Mouse (Mus musculus) B cell, adult 2 months (primary cell): ENCODE results near the gene Tnfrsf12a.

Source experiments
- DNase-seq, 2 experiments: peaks; one replicate each; pipeline ENCODE4 v3.0.0; 2022

Tnfrsf12a gene

GRCm38 (mm10) chr17:23677236-23677679 lies at the start of gene Tnfrsf12a:
Tnfrsf12a (minus strand) TSS chr17:23677468.
- peak; percentile 94 to 95 for DNase-seq

GRCm38 (mm10) chr17:23726758-23727142 lies 49.5 kb upstream of the Tnfrsf12a start:
- peak; percentile 34 to 46 for DNase-seq

GRCm38 (mm10) chr17:23725999-23726757 lies 48.9 kb upstream of the Tnfrsf12a start, which contains the start of gene Pkmyt1:
Pkmyt1 (plus strand) TSS chr17:23726336.
- DNase-seq: peak; percentile 98

GRCm38 (mm10) chr17:23725477-23725876 lies 48.2 kb upstream of the Tnfrsf12a start:
- no peak for DNase-seq

- no peak for DNase-seq
Observed at GRCm38 (mm10) chr17:23722376-23723125, 45.3 kb upstream of the Tnfrsf12a start, which contains the start of gene 1520401A03Rik. 1520401A03Rik (minus strand) TSS chr17:23722783.

- DNase-seq: no peak
Observed at GRCm38 (mm10) chr17:23721886-23722285, 44.6 kb upstream of the Tnfrsf12a start.

- DNase-seq: no peak
Observed at GRCm38 (mm10) chr17:23719455-23719854, 42.2 kb upstream of the Tnfrsf12a start.

GRCm38 (mm10) chr17:23717003-23717402 lies 39.7 kb upstream of the Tnfrsf12a start:
- DNase-seq: no peak

- DNase-seq: peak; percentile 89
Observed at GRCm38 (mm10) chr17:23706212-23706611, 28.9 kb upstream of the Tnfrsf12a start.

GRCm38 (mm10) chr17:23705525-23706104 lies 28.3 kb upstream of the Tnfrsf12a start:
- no peak for DNase-seq

- DNase-seq: no peak
Observed at GRCm38 (mm10) chr17:23704741-23705140, 27.5 kb upstream of the Tnfrsf12a start.

GRCm38 (mm10) chr17:23703301-23703700 lies 26.0 kb upstream of the Tnfrsf12a start:
- no peak for DNase-seq

- DNase-seq: peak; percentile 85
Observed at GRCm38 (mm10) chr17:23700079-23700478, 22.8 kb upstream of the Tnfrsf12a start.

- peak in 1 of 2 experiments; percentile 16 for DNase-seq
Observed at GRCm38 (mm10) chr17:23699131-23700077, 22.1 kb upstream of the Tnfrsf12a start.

GRCm38 (mm10) chr17:23695801-23696200 lies 18.5 kb upstream of the Tnfrsf12a start:
- DNase-seq: no peak

GRCm38 (mm10) chr17:23694491-23694890 lies 17.2 kb upstream of the Tnfrsf12a start:
- DNase-seq: no peak

- DNase-seq: peak; percentile 22 to 33
Observed at GRCm38 (mm10) chr17:23683856-23684672, 6.8 kb upstream of the Tnfrsf12a start, which contains the start of gene Cldn9. Cldn9 (minus strand) TSS chr17:23684026.

GRCm38 (mm10) chr17:23683226-23683625 lies 6.0 kb upstream of the Tnfrsf12a start:
- no peak for DNase-seq

GRCm38 (mm10) chr17:23682530-23682929 lies 5.3 kb upstream of the Tnfrsf12a start:
- no peak for DNase-seq

GRCm38 (mm10) chr17:23682092-23682491 lies 4.8 kb upstream of the Tnfrsf12a start:
- DNase-seq: no peak

GRCm38 (mm10) chr17:23681086-23681485 lies 3.8 kb upstream of the Tnfrsf12a start:
- DNase-seq: no peak
